Mouse (Mus musculus) spleen, adult 2 months (tissue): ENCODE measurements around the gene Aldh1l1.

Experiments
- CTCF ChIP-seq: fragments of 200-500 bp; IDR thresholded peaks from 2 replicates; pipeline ENCODE4 v1.5.1; 2011; ENCODE audit warnings: mild to moderate bottlenecking, inconsistent platforms; ENCODE audit not compliant: insufficient read depth, insufficient read length, insufficient replicate concordance; ENCODE audit errors: extremely low read depth
- POLR2A ChIP-seq: fragments of 200-500 bp; IDR thresholded peaks from 2 replicates; pipeline ENCODE4 v1.6.1; 2011; ENCODE audit warnings: low read depth, low read length, inconsistent platforms

DNA sequence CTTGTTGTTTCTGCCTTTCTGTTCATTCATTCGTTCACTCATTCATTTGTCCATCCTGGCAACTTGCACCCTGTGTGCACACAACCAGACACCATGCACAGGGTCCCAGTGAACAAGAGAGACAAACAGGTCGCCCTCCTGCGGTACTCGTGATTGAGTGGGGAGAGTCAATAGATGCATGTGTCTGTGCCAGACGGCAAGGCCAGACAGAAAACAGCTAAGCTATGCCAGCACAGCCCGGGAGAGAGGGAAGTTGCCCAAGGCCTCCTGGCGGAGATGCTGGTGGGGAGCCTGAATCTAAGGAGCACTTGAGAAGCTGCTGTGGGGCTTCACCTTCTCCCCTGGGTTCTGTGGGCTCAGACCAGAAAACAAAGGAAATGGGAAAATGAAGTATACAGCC is 129.1 kb downstream of the Aldh1l1 start:
- TF ChIP-seq POLR2A (no peak), CTCF (no peak)
